Mouse (Mus musculus): Measurements from ENCODE around the gene Vac14. TPM values are rescaled to one million over a fixed set of nuclear protein-coding genes. Genes with fewer than 3 reads are reported as not detected.

The Vac14 gene
- polyA plus RNA-seq, 1 experiment from 2014 or later, result 17.7 TPM

DNA sequence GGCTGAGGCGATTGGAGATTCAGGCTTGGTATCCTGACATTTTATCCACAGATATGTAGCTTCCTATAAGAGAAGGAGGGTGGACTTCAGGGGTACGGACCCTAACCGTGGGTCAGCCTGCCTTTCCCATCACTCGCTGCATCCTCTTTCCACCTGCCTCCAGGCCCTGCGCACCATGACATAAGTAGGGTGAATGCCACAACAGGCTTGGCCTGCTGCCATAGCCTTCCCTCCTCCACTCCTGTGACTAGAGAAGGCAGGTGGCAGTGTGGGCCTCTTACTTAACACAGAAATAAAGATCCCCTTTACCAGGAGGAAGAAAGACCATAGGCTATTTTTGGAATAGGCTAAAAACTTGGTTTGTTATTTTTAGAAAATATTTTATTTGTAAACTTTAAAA is 23.9 kb downstream of the Vac14 start:
- no peaks in the 10 kb centered on the region for H3K4me1 ChIP-seq (ENCODE audit: control insufficient read depth, insufficient read depth, low read length)
- no peak overlapping the region for H3K9ac ChIP-seq (ENCODE audit: low read depth, low read length)
- H3K36me3 ChIP-seq (ENCODE audit: control insufficient read depth, insufficient read depth, low read length), result peaks cover 16% of the 10 kb centered on the region; the same call in 1 of the 2 replicates
- H3K4me2 ChIP-seq (ENCODE audit: low read depth, low read length), result no peak overlapping the region
- H3K4me3 ChIP-seq (ENCODE audit: low read depth, low read length), result no peak overlapping the region
- no peaks in the 10 kb centered on the region for H3K27me3 ChIP-seq (replicated peaks; ENCODE audit: control insufficient read depth, insufficient read depth, low read length)
- 86% methylated on average over 5 of the region's 5 CpGs for WGBS
- DNase-seq (ENCODE audit: low spot score) (no peak), ATAC-seq (ENCODE audit: low read depth) (0 out of 2 replicates have a peak, but pooled peaks have one; percentile 22)
- H3K9me3 ChIP-seq (ENCODE audit: control insufficient read depth, low read length), result no peaks in the 10 kb centered on the region
- H3K27ac ChIP-seq (replicated peaks; ENCODE audit: low read depth, low read length), result no peak overlapping the region

DNA sequence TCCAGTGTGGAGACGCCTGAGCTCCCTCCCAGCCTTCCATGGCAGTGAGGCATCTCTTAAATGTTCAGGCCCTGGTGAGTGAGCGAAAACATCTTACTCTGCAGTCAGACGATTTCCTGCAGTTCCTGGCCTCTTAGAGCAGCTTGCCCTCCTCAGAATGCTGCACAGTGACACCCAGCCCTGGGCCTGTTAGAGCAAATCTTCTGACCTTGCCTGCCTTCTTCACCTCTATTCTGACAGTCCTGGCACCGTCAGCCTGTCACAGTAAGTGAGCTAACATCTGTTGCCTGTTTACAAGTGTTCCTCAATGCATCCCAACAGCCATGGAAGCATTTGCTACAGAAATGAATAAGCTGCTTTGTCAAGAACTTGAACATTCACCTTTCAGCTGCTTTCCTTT is 24.8 kb downstream of the Vac14 start:
- Histone ChIP-seq H3K4me3 (ENCODE audit: low read depth, low read length) (no peak overlapping the region), H3K4me1 (ENCODE audit: control insufficient read depth, insufficient read depth, low read length) (no peaks in the 10 kb centered on the region), H3K36me3 (ENCODE audit: control insufficient read depth, insufficient read depth, low read length) (0 out of 2 replicates have a peak, but pooled peaks cover 8% of the 10 kb centered on the region), H3K4me2 (ENCODE audit: low read depth, low read length) (no peak overlapping the region), H3K9me3 (ENCODE audit: control insufficient read depth, low read length) (no peaks in the 10 kb centered on the region), H3K27me3 (replicated peaks; ENCODE audit: control insufficient read depth, insufficient read depth, low read length) (no peaks in the 10 kb centered on the region), H3K9ac (ENCODE audit: low read depth, low read length) (no peak overlapping the region), H3K27ac (replicated peaks; ENCODE audit: low read depth, low read length) (no peak overlapping the region)
- WGBS, result 57% methylated on average over 4 of the region's 4 CpGs
- DNase-seq (ENCODE audit: low spot score), result no peak
- ATAC-seq (ENCODE audit: low read depth), result no peak

DNA sequence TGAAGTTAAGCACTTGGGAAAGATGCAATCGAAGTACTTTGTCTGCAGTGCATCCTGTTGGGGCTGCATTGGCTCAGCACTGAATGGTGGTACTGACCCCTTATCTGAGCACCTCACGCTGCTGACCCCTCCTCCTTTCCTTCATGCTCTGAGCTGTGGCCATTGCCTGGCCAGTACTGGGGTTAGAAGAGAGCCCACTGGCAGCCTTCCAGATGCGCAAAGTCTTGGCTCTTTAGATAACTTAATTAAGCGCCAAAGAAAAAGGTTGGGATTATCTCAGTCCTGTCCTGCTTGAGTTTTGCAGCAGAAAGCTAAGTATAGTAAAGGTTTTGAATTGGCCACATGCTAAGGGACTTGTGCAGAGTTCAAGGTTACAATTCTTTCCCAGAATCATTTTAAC is 26.0 kb downstream of the Vac14 start:
- Histone ChIP-seq H3K4me2 (ENCODE audit: low read depth, low read length) (no peak overlapping the region), H3K27ac (replicated peaks; ENCODE audit: low read depth, low read length) (no peak overlapping the region), H3K4me1 (ENCODE audit: control insufficient read depth, insufficient read depth, low read length) (no peaks in the 10 kb centered on the region), H3K27me3 (replicated peaks; ENCODE audit: control insufficient read depth, insufficient read depth, low read length) (no peaks in the 10 kb centered on the region), H3K36me3 (ENCODE audit: control insufficient read depth, insufficient read depth, low read length) (peaks cover 9% of the 10 kb centered on the region; the same call in 1 of the 2 replicates), H3K9me3 (ENCODE audit: control insufficient read depth, low read length) (no peaks in the 10 kb centered on the region), H3K4me3 (ENCODE audit: low read depth, low read length) (no peak overlapping the region), H3K9ac (ENCODE audit: low read depth, low read length) (no peak overlapping the region)
- DNase-seq (ENCODE audit: low spot score) (no peak), ATAC-seq (ENCODE audit: low read depth) (no peak)
- 84% methylated on average over 4 of the region's 4 CpGs for WGBS

DNA sequence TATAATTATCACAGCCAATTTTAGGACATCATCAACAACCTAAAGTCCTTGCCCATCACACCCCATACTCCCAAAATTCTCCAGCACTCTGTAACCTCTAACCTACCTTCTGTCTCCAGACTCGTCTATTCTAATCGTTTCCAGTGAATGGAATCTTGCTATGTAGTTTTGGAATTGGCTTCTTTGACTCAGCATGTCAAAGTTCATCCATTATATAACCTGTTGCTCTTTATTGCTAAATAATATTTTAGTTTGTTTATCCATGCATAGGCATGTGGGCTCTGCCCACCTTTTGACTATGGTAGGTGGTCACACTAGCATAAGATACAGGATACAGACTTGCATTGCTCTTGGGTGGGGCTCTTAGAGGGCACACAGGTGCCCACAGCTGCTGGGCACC is 26.5 kb downstream of the Vac14 start:
- Histone ChIP-seq H3K4me2 (ENCODE audit: low read depth, low read length) (no peak overlapping the region), H3K36me3 (ENCODE audit: control insufficient read depth, insufficient read depth, low read length) (peaks cover 13% of the 10 kb centered on the region; the same call in 1 of the 2 replicates), H3K9me3 (ENCODE audit: control insufficient read depth, low read length) (no peaks in the 10 kb centered on the region), H3K27me3 (replicated peaks; ENCODE audit: control insufficient read depth, insufficient read depth, low read length) (no peaks in the 10 kb centered on the region), H3K4me1 (ENCODE audit: control insufficient read depth, insufficient read depth, low read length) (no peaks in the 10 kb centered on the region), H3K4me3 (ENCODE audit: low read depth, low read length) (no peak overlapping the region), H3K27ac (replicated peaks; ENCODE audit: low read depth, low read length) (no peak overlapping the region), H3K9ac (ENCODE audit: low read depth, low read length) (no peak overlapping the region)
- ATAC-seq (ENCODE audit: low read depth), result no peak
- WGBS, result 77% methylated on average over 2 of the region's 2 CpGs
- DNase-seq (ENCODE audit: low spot score), result no peak

DNA sequence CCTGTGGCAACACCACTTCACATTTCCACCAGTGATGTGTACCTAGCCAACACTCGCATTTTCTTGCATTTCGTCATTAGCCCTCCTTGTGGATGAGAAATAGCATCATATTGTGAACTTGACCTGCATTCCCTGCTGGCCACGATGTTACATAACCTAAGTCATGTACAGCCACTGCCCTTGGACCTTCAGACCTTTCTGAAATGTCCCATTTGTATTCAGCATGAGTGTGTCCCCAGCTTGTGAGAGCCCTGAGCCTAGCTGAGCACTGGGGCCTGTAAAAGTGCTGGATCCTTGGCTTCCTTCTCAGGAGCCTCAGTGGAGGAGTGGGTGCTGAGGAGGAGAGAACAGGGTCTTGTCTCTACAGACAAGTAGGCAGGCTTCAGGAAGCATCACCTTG is 27.0 kb downstream of the Vac14 start:
- Histone ChIP-seq H3K27ac (replicated peaks; ENCODE audit: low read depth, low read length) (no peak overlapping the region), H3K4me2 (ENCODE audit: low read depth, low read length) (no peak overlapping the region), H3K9me3 (ENCODE audit: control insufficient read depth, low read length) (no peaks in the 10 kb centered on the region), H3K4me1 (ENCODE audit: control insufficient read depth, insufficient read depth, low read length) (no peaks in the 10 kb centered on the region), H3K27me3 (replicated peaks; ENCODE audit: control insufficient read depth, insufficient read depth, low read length) (no peaks in the 10 kb centered on the region), H3K9ac (ENCODE audit: low read depth, low read length) (no peak overlapping the region), H3K4me3 (ENCODE audit: low read depth, low read length) (no peak overlapping the region), H3K36me3 (ENCODE audit: control insufficient read depth, insufficient read depth, low read length) (peaks cover 18% of the 10 kb centered on the region; the same call in 1 of the 2 replicates)
- no peak for DNase-seq (ENCODE audit: low spot score)
- ATAC-seq (ENCODE audit: low read depth), result no peak
- 89% methylated on average over 3 of the region's 3 CpGs for WGBS

DNA sequence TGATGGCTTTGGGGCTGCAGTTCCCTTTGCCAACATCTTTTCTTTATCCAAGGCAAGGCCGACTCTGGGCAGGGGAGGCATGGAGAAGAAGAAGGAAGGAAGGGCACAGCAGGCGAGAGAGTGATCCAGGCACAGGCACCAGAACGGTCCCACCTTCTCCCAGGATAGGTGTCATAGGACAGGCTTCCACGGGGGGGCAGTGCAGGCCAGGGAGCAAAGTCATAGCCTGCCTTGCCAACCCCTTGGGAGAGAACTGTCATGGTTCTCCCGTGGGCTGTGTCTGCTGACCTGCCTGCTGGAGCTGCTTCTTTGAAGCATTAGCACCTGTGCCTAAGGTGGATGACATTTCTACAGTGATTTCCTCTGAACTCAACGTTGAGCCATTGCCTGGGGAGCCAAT is 27.7 kb downstream of the Vac14 start:
- no peaks in the 10 kb centered on the region for H3K4me1 ChIP-seq (ENCODE audit: control insufficient read depth, insufficient read depth, low read length)
- no peaks in the 10 kb centered on the region for H3K9me3 ChIP-seq (ENCODE audit: control insufficient read depth, low read length)
- H3K9ac ChIP-seq (ENCODE audit: low read depth, low read length), result no peak overlapping the region
- no peak overlapping the region for H3K27ac ChIP-seq (replicated peaks; ENCODE audit: low read depth, low read length)
- H3K36me3 ChIP-seq (ENCODE audit: control insufficient read depth, insufficient read depth, low read length), result peaks cover 24% of the 10 kb centered on the region; the same call in 1 of the 2 replicates
- ATAC-seq (ENCODE audit: low read depth) (peak; percentile 86), DNase-seq (ENCODE audit: low spot score) (peak; percentile 72)
- no peaks in the 10 kb centered on the region for H3K27me3 ChIP-seq (replicated peaks; ENCODE audit: control insufficient read depth, insufficient read depth, low read length)
- H3K4me3 ChIP-seq (ENCODE audit: low read depth, low read length), result no peak overlapping the region
- no peak overlapping the region for H3K4me2 ChIP-seq (ENCODE audit: low read depth, low read length)
- WGBS, result 32% methylated on average over 6 of the region's 6 CpGs

DNA sequence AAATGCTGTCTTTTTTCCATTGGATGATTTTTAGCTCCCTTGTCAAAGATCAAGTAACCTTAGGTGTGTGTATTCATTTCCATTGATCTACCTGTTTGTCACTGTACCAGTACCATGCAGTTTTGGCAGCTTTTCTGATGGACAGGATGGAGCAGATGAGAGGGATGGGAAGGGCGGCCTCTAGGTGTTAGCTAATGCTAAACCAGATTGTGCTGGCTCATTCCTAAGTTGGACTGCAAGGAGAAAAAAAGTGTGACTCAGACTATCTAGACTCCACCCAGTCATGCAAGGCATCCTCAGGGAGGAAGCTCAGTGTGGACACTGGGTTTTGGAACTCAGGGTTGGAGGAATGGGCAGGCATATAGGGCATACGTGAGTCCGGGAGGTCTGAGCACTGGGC is 30.2 kb downstream of the Vac14 start:
- no peak overlapping the region for H3K27ac ChIP-seq (replicated peaks; ENCODE audit: low read depth, low read length)
- no peak overlapping the region for H3K9ac ChIP-seq (ENCODE audit: low read depth, low read length)
- H3K4me2 ChIP-seq (ENCODE audit: low read depth, low read length), result no peak overlapping the region
- H3K4me3 ChIP-seq (ENCODE audit: low read depth, low read length), result no peak overlapping the region
- DNase-seq (ENCODE audit: low spot score) (no peak), ATAC-seq (ENCODE audit: low read depth) (no peak)
- H3K9me3 ChIP-seq (ENCODE audit: control insufficient read depth, low read length), result no peaks in the 10 kb centered on the region
- no peaks in the 10 kb centered on the region for H3K27me3 ChIP-seq (replicated peaks; ENCODE audit: control insufficient read depth, insufficient read depth, low read length)
- no peaks in the 10 kb centered on the region for H3K4me1 ChIP-seq (ENCODE audit: control insufficient read depth, insufficient read depth, low read length)
- 96% methylated on average over 3 of the region's 3 CpGs for WGBS
- H3K36me3 ChIP-seq (ENCODE audit: control insufficient read depth, insufficient read depth, low read length), result peaks cover 25% of the 10 kb centered on the region; the same call in 1 of the 2 replicates

DNA sequence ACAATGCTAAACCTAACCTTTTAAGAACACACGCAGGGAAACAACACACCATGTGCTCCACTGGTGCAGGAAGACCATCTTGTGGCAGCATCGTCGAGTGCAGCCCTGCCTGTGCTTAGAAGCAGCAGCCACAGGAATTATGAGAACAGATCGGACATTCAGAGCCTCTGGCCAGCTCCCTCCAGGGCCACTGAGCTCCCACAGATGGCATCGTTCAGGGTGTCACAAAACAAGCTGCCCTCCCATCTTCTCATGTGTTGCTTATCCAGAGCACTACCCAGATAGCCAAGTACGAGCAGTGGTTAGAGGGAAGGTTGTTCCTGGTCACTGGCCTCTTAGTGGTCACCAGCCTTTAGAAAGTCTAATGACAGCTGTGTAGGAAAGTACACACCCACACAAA is 30.9 kb downstream of the Vac14 start:
- WGBS, result 87% methylated on average over 6 of the region's 6 CpGs

DNA sequence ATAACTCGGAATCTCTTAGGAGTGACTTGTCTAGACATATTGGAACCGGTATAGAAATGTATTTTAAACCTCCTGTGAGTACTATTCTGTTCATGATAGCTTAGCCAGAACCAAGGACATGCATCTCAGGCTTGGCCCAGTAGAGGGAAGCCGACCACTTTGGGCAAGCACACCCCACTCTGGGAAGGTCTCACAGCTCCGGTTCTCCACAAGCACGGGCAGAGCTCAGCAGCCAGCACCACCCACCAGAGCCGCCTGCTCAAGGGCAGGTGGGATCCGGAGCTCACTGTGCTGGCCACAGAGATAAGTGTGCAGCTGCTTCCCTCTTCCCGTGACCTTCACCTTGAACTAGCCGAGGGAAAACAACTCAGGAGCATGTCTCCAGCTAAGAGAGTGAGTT is 32.5 kb downstream of the Vac14 start:
- no peak overlapping the region for H3K4me2 ChIP-seq (ENCODE audit: low read depth, low read length)
- no peak overlapping the region for H3K9ac ChIP-seq (ENCODE audit: low read depth, low read length)
- H3K27me3 ChIP-seq (replicated peaks; ENCODE audit: control insufficient read depth, insufficient read depth, low read length), result no peaks in the 10 kb centered on the region
- no peaks in the 10 kb centered on the region for H3K4me1 ChIP-seq (ENCODE audit: control insufficient read depth, insufficient read depth, low read length)
- H3K4me3 ChIP-seq (ENCODE audit: low read depth, low read length), result no peak overlapping the region
- H3K36me3 ChIP-seq (ENCODE audit: control insufficient read depth, insufficient read depth, low read length), result peaks cover 25% of the 10 kb centered on the region; the same call in 1 of the 2 replicates
- 80% methylated on average over 9 of the region's 9 CpGs for WGBS
- H3K27ac ChIP-seq (replicated peaks; ENCODE audit: low read depth, low read length), result no peak overlapping the region
- no peaks in the 10 kb centered on the region for H3K9me3 ChIP-seq (ENCODE audit: control insufficient read depth, low read length)
- DNase-seq (ENCODE audit: low spot score) (no peak), ATAC-seq (ENCODE audit: low read depth) (no peak)

More for the DNA sequence above, 30.9 kb downstream of the Vac14 start:
- DNase-seq (ENCODE audit: low spot score) (no peak), ATAC-seq (ENCODE audit: low read depth) (no peak)
- Histone ChIP-seq H3K9ac (ENCODE audit: low read depth, low read length) (no peak overlapping the region), H3K27ac (replicated peaks; ENCODE audit: low read depth, low read length) (no peak overlapping the region), H3K36me3 (ENCODE audit: control insufficient read depth, insufficient read depth, low read length) (peaks cover 25% of the 10 kb centered on the region; the same call in 1 of the 2 replicates), H3K4me2 (ENCODE audit: low read depth, low read length) (no peak overlapping the region), H3K4me3 (ENCODE audit: low read depth, low read length) (no peak overlapping the region), H3K27me3 (replicated peaks; ENCODE audit: control insufficient read depth, insufficient read depth, low read length) (no peaks in the 10 kb centered on the region), H3K4me1 (ENCODE audit: control insufficient read depth, insufficient read depth, low read length) (no peaks in the 10 kb centered on the region), H3K9me3 (ENCODE audit: control insufficient read depth, low read length) (no peaks in the 10 kb centered on the region)
